Mouse (Mus musculus) MEL (cell line): ENCODE measurements at regions not wholly inside any gene's neighbourhood (a gene's known extent, or its start where the extent isn't known, plus 50 kb on each side); places are given as distances from the start of the nearest gene placed in this dataset.

Experiments used
- DNase-seq: peaks from one replicate; pipeline ENCODE4 v3.0.0; 2011; ENCODE audit warnings: low read depth, low spot score
- H3K27ac ChIP-seq: 2 replicates; pipeline ENCODE4 v1.5.1; 2012; ENCODE audit warnings: low read depth, mild to moderate bottlenecking, control low read depth, low read length, moderate library complexity; ENCODE audit not compliant: control insufficient read depth
- H3K27me3 ChIP-seq, 2 experiments: fragments of 150-350 bp in 1 of 2; sonication (generic) in 1 of 2; 2 replicates each; pipeline ENCODE4 v1.6.1; 2012; ENCODE audit warnings: low read length in 2 of 2, mild to moderate bottlenecking in 2 of 2, improper control_type of control experiment in 1 of 2, moderate library complexity in 1 of 2; ENCODE audit not compliant: insufficient read depth in 2 of 2, control insufficient read depth in 1 of 2
- H3K36me3 ChIP-seq, 2 experiments: 2 replicates each; pipeline ENCODE4 v1.6.1; 2012 to 2014; ENCODE audit warnings: low read length in 2 of 2, improper control_type of control experiment in 1 of 2, inconsistent platforms in 1 of 2, mild to moderate bottlenecking in 1 of 2; ENCODE audit not compliant: insufficient read depth in 2 of 2, control insufficient read depth in 1 of 2
- H3K4me1 ChIP-seq, 2 experiments: fragments of 150-350 bp in 1 of 2; sonication (generic) in 1 of 2; 2 replicates each; pipeline ENCODE4 v1.6.1; 2012; ENCODE audit warnings: low read length in 2 of 2, improper control_type of control experiment in 1 of 2, mild to moderate bottlenecking in 1 of 2; ENCODE audit not compliant: insufficient read depth in 2 of 2, control insufficient read depth in 1 of 2
- H3K4me3 ChIP-seq, 2 experiments: fragments of 150-350 bp in 1 of 2; sonication (generic) in 1 of 2; 2 replicates each; pipeline ENCODE4 v1.5.1; 2012; ENCODE audit warnings: low read depth in 2 of 2, low read length in 2 of 2, mild to moderate bottlenecking in 2 of 2, moderate library complexity in 2 of 2, control low read depth in 1 of 2, improper control_type of control experiment in 1 of 2; ENCODE audit not compliant: control insufficient read depth in 1 of 2, insufficient read depth in 1 of 2
- H3K79me2 ChIP-seq: 2 replicates; pipeline ENCODE4 v1.6.1; 2012; ENCODE audit warnings: mild to moderate bottlenecking, low read length, moderate library complexity; ENCODE audit not compliant: control insufficient read depth, poor library complexity, insufficient read depth
- H3K9ac ChIP-seq: 2 replicates; pipeline ENCODE4 v1.6.1; 2012; ENCODE audit warnings: low read depth, mild to moderate bottlenecking, control low read depth, low read length, moderate library complexity; ENCODE audit not compliant: control insufficient read depth, poor library complexity, severe bottlenecking
- H3K9me3 ChIP-seq: fragments of 150-350 bp; sonication (generic); replicated peaks from 2 replicates; pipeline ENCODE4 v1.6.1; 2012; ENCODE audit warnings: mild to moderate bottlenecking, low read length, improper control_type of control experiment, moderate library complexity; ENCODE audit not compliant: insufficient read depth
- CHD1 ChIP-seq: IDR thresholded peaks from 2 replicates; pipeline ENCODE4 v1.6.1; 2012; ENCODE audit warnings: low read depth, mild to moderate bottlenecking, inconsistent platforms, low read length, improper control_type of control experiment
- E2F4 ChIP-seq: IDR thresholded peaks from 2 replicates; pipeline ENCODE4 v1.6.1; 2011; ENCODE audit warnings: low read depth, low read length, improper control_type of control experiment, borderline replicate concordance
- EP300 ChIP-seq, 2 experiments: IDR thresholded peaks; 2 replicates each; pipeline ENCODE4 v1.6.1; 2011; ENCODE audit warnings: improper control_type of control experiment in 2 of 2, low read length in 2 of 2, low read depth in 1 of 2, mild to moderate bottlenecking in 1 of 2
- HCFC1 ChIP-seq: IDR thresholded peaks from 2 replicates; pipeline ENCODE4 v1.6.1; 2012; ENCODE audit warnings: low read depth, mild to moderate bottlenecking, inconsistent platforms, low read length, improper control_type of control experiment, moderate library complexity
- JUND ChIP-seq: IDR thresholded peaks from 2 replicates; pipeline ENCODE4 v1.6.1; 2011; ENCODE audit warnings: low read depth, mild to moderate bottlenecking, improper control_type of control experiment, low read length
- KAT2A ChIP-seq: conservative IDR thresholded peaks from 2 replicates; pipeline ENCODE4 v1.6.1; 2012; ENCODE audit warnings: low read depth, low read length, improper control_type of control experiment, inconsistent platforms
- MAX ChIP-seq: IDR thresholded peaks from 2 replicates; pipeline ENCODE4 v1.6.1; 2011; ENCODE audit warnings: low read length, improper control_type of control experiment
- MYB ChIP-seq: IDR thresholded peaks from 2 replicates; pipeline ENCODE4 v1.6.1; 2011; ENCODE audit warnings: mild to moderate bottlenecking, low read depth, low read length, improper control_type of control experiment
- NELFE ChIP-seq: IDR thresholded peaks from 2 replicates; pipeline ENCODE4 v1.6.1; 2011; ENCODE audit warnings: low read depth, low read length, improper control_type of control experiment
- POLR2A ChIP-seq, 2 experiments: IDR thresholded peaks; 2 replicates each; pipeline ENCODE4 v1.6.1; 2011 to 2012; ENCODE audit warnings: low read length in 2 of 2, mild to moderate bottlenecking in 2 of 2, control low read depth in 1 of 2, improper control_type of control experiment in 1 of 2, low read depth in 1 of 2, moderate library complexity in 1 of 2; ENCODE audit not compliant: control insufficient read depth in 1 of 2, insufficient read depth in 1 of 2, poor library complexity in 1 of 2
- RAD21 ChIP-seq: IDR thresholded peaks from 2 replicates; pipeline ENCODE4 v1.6.1; 2011; ENCODE audit warnings: mild to moderate bottlenecking, low read depth, low read length, improper control_type of control experiment
- SMC3 ChIP-seq: IDR thresholded peaks from 2 replicates; pipeline ENCODE4 v1.6.1; 2011; ENCODE audit warnings: low read depth, low read length, improper control_type of control experiment
- TAL1 ChIP-seq: IDR thresholded peaks from 2 replicates; pipeline ENCODE4 v1.6.1; 2012; ENCODE audit warnings: mild to moderate bottlenecking, inconsistent platforms, low read length, moderate library complexity, mixed read lengths
- TCF12 ChIP-seq: IDR thresholded peaks from 2 replicates; pipeline ENCODE4 v1.6.1; 2014; ENCODE audit warnings: low read depth, mild to moderate bottlenecking, inconsistent platforms, low read length, improper control_type of control experiment, moderate library complexity
- UBTF ChIP-seq: IDR thresholded peaks from 2 replicates; pipeline ENCODE4 v1.6.1; 2012; ENCODE audit warnings: low read depth, mild to moderate bottlenecking, inconsistent platforms, low read length, improper control_type of control experiment, moderate library complexity, borderline replicate concordance; ENCODE audit not compliant: insufficient read depth
- USF1 ChIP-seq: IDR thresholded peaks from 2 replicates; pipeline ENCODE4 v1.6.1; 2014; ENCODE audit warnings: low read depth, mild to moderate bottlenecking, inconsistent platforms, low read length, improper control_type of control experiment, moderate library complexity
- USF2 ChIP-seq, 2 experiments: IDR thresholded peaks; 2 replicates each; pipeline ENCODE4 v1.6.1; 2011 to 2012; ENCODE audit warnings: improper control_type of control experiment in 2 of 2, low read length in 2 of 2, borderline replicate concordance in 1 of 2, inconsistent platforms in 1 of 2, low read depth in 1 of 2, mild to moderate bottlenecking in 1 of 2; ENCODE audit not compliant: insufficient read depth in 1 of 2
- ZKSCAN1 ChIP-seq: IDR thresholded peaks from 2 replicates; pipeline ENCODE4 v1.6.1; 2012; ENCODE audit warnings: low read depth, mild to moderate bottlenecking, inconsistent platforms, low read length, improper control_type of control experiment, moderate library complexity
- ZMIZ1 ChIP-seq: IDR thresholded peaks from 2 replicates; pipeline ENCODE4 v1.6.1; 2012; ENCODE audit warnings: low read depth, mild to moderate bottlenecking, inconsistent platforms, low read length, improper control_type of control experiment, moderate library complexity
- ZNF384 ChIP-seq: IDR thresholded peaks from 2 replicates; pipeline ENCODE4 v1.6.1; 2012; ENCODE audit warnings: low read depth, mild to moderate bottlenecking, inconsistent platforms, low read length, improper control_type of control experiment

DNA sequence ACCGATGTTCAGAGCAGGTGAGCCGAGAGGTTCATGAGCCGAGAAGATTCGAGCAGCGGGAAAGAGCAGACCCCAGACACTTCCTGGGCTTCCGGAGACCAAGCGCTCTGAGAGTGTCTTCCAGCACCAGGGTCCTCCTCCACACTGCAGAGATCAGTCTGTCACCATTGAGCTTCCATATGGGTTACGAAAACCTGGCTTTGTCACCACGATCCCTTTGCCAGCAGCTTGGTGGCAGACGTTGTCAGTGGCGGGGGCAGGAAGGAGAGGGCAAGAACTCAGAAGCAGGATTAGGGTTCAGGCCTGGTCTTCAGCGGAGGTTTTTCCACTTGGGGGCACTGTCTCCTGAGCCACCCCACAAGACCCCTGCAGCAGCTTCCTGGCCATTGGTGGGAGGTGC lies 288.5 kb downstream of the Ptpru start:
- H3K4me1 ChIP-seq: no peaks in the 10 kb centered on the region
- no peaks in the 10 kb centered on the region for H3K27me3 ChIP-seq
- H3K79me2 ChIP-seq: no peaks in the 10 kb centered on the region
- no peak overlapping the region for H3K4me3 ChIP-seq
- no peaks in the 10 kb centered on the region for H3K36me3 ChIP-seq
- no peaks in the 10 kb centered on the region for H3K9me3 ChIP-seq
- H3K9ac ChIP-seq: no peak overlapping the region
- no peak for TF ChIP-seq JUND
- no peak for TF ChIP-seq MYB
- no peak for TF ChIP-seq SMC3
- no peak for TF ChIP-seq ZMIZ1
- TF ChIP-seq ZNF384: no peak
- no peak for DNase-seq
- H3K27ac ChIP-seq: no peak overlapping the region

GRCm38 (mm10) chr4:131558513-131558912 lies 279.6 kb downstream of the Ptpru start:
- Histone ChIP-seq H3K4me1 (no peaks in the 10 kb centered on the region), H3K9me3 (no peaks in the 10 kb centered on the region), H3K27me3 (no peaks in the 10 kb centered on the region), H3K79me2 (no peaks in the 10 kb centered on the region), H3K4me3 (no peak overlapping the region)
- DNase-seq: no peak
- TF ChIP-seq EP300 (IDR thresholded peaks at IDR 0.05; ENCODE audit: low read depth in 1 of 2, low read length in 2 of 2): no peak
- no peak for TF ChIP-seq TCF12
- no peak for TF ChIP-seq KAT2A
- no peak for TF ChIP-seq NELFE
- no peak for TF ChIP-seq CHD1
- TF ChIP-seq USF1: no peak
- no peak for TF ChIP-seq MYB
- no peak for TF ChIP-seq POLR2A (IDR thresholded peaks at IDR 0.05; ENCODE audit: control insufficient read depth in 1 of 2, insufficient read depth in 1 of 2, low read depth in 1 of 2, low read length in 2 of 2, poor library complexity in 1 of 2)
- TF ChIP-seq E2F4: no peak
- TF ChIP-seq USF2 (IDR thresholded peaks at IDR 0.05; ENCODE audit: borderline replicate concordance in 1 of 2, insufficient read depth in 1 of 2, low read depth in 1 of 2, low read length in 2 of 2): no peak
- no peak for TF ChIP-seq JUND
- TF ChIP-seq TAL1: no peak
- TF ChIP-seq UBTF: no peak
- TF ChIP-seq MAX: no peak
- no peak for TF ChIP-seq RAD21
- no peak for TF ChIP-seq HCFC1
- no peak for TF ChIP-seq ZKSCAN1
- TF ChIP-seq, all 39 proteins: peak for 0
- no peaks in the 10 kb centered on the region for H3K36me3 ChIP-seq
- no peak overlapping the region for H3K9ac ChIP-seq
- H3K27ac ChIP-seq: no peak overlapping the region
